Mouse (Mus musculus) liver, adult 2 months (tissue): Measurements from ENCODE around the gene Tbc1d10c.

Experiments
- CTCF ChIP-seq: fragments of 200-500 bp; IDR thresholded peaks from 2 replicates; pipeline ENCODE4 v1.5.1; 2011; ENCODE audit warnings: low read depth, low read length, control low read depth
- POLR2A ChIP-seq: fragments of 200-500 bp; IDR thresholded peaks from 2 replicates; pipeline ENCODE4 v1.6.1; 2011; ENCODE audit warnings: low read length, control low read depth; ENCODE audit not compliant: insufficient read depth; ENCODE audit errors: extremely low read depth

DNA sequence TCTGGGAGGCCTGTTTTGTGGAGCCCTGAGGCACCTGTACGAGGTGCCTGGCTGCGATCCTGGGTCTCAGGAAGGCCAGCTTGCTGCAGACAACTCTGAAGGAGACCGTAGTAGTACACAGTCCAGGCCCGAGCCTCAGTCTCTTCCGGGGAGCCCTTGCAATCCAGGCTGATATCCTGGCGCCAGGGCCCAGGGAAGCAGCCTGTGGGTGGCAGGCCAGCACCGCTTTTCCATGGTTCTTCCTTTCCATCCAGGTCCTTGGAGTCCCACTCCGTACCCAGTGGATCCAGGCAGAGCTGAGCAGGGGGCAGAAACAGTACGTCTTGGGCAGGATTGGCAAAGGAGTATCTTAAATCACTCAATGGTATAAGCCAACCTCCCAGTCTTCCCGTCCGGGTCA is 18.2 kb downstream of the Tbc1d10c start:
- TF ChIP-seq CTCF (no peak), POLR2A (no peak)
